Mouse (Mus musculus) thymus, postnatal 36 days (tissue): ENCODE data around the gene Igsf21.
A peak's percentile ranks its signal among the peaks of the same experiment; 100 is the strongest.

ENCODE experiments used
- DNase-seq, 2 experiments: peaks; one replicate each; pipeline ENCODE4 v3.0.0; 2022; ENCODE audit warnings: mixed read lengths in 2 of 2

Igsf21 gene

DNA sequence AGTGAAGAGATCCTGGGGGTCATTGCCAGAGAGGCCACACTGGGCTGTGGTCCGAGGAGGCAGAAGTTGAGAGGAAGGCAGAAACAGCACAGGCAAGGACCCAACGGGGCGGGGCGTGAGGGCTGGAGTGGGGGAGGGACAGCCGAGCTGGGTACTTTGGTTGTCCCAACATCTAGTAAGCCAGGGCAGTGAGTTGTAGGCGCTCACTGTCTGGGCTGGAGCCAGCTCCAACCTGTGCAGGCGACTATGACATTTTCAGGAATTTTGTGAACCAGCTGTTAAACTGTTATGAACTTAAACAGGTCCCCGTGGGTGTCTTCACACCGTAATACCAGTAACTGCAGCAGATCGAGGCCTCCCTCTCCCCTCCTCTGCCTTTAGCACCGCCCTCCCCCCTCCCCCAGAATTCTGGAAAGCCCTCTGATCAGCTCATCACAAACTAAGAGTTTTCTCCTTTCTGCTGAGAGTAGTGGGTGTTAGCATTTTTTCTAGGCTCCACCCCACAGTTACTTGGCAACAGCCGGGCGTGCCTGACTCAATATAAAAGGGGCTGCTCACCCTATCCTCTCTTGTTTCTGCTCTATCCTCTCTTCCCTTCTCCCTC lies 208.7 kb downstream of the Igsf21 start:
- no peak for DNase-seq

DNA sequence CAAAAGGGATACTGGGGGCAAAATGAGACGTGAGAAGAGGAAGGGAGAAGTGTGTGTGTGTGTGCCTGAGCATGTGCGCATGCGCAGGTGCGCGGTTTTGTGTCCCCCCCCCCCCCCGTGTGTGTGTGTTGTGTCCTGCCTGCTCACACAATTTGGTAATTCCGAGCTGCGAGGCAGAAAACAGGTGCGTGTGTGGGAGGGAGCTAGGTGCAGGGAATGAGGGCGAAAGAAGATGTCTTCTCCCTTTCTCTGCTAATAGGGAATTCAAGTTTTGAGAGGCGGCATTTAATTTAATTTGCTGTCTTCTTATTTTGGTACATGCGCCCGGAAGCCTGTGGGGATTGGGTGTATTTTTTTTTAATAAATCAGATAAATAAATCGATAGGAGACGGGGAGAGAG lies 211.4 kb downstream of the Igsf21 start:
- no peak for DNase-seq

DNA sequence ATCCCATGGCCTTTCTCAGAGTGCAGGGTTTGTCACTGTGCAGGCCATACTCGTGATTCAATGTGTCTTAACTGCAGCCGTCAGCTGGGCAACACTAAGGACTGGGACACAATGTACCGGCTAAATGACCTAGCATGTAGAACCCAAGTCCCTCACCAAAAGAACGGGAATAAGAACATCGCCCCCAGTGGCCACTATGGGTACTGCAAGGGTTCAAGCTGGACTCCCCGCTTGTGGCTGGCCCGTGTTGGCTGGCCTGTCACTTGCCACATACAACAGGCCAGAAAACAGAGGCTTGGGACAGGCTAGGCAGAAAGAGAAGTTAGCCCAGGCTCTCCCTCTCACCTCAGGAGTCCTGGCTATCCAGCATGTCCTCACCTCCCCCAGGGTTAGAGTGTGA lies 213.2 kb downstream of the Igsf21 start:
- peak; percentile 12 to 27 for DNase-seq

DNA sequence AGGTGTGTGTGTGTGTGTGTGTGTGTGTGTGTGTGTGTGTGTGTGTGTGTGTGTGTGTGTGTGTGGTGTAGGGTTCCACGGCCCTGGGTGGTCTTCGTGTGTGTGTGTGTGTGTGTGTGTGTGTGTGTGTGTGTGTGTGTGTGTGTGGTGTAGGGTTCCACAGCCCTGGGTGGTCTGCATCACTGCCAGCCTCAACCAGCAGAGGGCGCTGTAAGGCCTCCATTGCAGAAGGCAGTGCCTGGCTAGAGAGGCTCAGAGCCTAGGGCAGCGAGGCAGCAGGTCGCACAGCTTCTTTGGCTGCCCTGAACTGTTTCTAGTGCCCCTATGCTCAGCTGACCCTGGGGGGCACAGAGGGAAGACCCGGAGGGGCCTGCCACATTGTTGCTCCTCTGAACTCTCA lies 216.2 kb downstream of the Igsf21 start:
- DNase-seq = no peak

DNA sequence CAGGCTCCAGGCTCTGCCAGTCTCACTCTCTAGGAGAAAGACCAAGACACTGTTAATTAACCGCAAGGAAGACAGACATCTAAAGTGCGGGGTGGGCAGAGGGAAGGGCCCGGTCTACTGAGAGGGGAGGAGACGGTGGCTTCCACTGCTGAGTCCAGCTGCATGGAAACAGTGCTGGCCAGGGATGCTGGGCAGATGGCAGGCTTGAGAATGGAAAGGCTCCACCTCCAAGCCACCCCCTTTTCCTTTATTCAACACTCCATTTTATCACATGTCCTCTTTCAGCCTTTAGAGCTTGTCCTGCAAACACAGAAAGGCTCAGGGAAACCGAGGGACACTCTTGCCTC lies 216.6 kb downstream of the Igsf21 start:
- no peak for DNase-seq

DNA sequence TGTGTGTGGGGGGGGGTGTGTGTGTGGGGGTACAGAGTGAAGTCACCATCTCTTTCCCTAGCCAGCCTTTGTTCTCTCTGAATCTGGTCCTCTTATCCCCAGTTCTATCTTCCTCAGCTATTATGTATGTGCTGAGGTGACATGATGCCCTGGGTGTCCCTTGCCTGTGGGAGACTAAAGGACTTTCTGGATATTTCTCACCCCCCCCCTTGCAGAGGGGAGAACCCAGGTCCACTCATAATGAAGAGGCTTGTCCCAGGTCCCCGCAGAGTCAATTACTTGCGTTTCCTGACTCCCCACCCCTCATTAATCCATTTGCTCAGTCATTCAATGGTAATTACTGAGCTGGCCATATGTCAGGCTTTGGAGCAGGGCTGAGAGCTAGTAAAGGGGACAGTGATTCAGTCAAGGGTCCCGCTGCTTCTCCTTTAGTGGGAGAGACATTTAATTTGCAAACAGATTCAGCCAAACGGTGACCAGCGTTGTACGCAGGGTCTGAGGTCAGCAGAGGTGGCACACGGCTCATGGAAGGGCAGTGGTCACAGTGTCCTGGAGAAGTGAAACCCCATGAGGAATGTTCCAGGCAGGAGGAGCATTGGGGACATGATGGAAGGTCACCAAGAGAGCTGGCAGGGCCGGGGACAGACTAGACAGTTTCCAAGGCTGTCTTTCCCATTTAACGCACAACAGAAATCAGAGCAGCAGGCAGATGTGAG lies 217.1 kb downstream of the Igsf21 start:
- no peak for DNase-seq

DNA sequence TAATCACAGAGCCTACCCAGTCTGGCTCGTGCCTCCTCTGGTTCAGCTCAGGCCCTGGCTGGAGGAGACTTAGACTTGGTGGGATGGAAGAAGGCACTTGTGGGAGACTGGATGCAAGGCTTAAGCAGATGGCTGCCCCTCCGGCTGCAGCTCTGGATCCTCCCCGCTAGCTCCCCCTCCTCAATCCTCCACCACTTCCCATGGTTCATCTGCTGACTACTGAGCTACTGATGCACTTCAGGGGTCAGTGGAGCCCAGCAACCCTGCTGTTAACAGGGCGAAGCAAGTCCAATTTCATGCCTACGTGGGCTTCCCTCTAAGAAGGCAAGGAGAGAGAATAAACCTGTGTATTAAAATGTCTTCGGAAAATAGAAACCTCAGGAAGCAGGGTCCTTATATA lies 222.8 kb downstream of the Igsf21 start:
- DNase-seq = no peak

DNA sequence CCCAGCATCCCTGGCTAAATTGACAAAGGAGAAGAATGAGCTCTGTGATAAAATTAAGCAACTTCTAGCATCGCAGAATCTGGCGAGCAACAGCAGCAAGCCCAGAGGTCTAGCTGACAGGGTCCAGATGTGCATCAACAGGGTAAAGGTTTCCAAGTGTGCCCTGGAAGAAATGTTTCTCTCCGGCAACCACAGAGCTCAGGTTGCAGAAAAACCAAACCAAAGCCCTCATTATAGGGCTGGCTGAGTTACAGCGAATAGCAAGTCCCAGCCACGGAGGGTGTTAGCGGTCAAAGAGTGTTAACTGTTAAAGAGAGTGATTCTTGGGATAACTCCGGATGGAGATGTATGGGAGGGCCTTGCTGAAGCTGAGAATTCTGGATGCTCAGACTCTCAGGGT lies 230.7 kb downstream of the Igsf21 start:
- DNase-seq = no peak

DNA sequence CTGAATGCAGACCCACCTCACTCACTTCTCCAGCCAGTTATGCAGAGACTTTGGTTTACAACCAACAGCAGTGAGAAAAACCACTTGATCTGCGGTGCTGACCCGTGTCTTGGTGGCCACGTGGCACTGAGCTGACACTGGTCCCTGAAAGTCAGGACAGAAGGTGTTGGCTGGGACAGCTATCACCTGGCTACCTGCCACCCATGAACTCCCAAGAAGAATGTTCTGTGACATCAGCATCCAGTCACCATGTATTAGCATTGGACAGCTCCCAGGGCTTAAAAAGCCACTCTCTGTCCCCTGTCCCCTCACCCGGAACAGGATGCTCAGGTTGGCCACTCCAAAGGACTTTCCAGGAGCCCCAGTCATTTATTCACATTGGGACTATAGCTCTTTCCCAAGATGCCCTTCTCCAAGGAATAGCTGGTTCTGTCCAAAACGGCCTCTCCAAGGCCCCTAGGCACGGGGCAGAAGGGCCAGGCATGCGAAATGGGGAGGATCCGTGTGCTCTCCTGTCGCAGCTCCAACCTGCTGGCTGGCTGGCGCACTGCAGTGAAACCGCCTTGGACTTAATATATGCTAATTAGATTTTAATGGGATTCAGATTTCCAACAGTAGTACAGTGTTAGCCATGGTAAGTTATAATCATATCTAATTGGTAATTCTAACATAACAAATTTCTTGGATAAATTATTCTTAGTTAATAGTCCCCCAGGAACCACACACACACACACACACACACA lies 235.7 kb downstream of the Igsf21 start:
- no peak for DNase-seq

DNA sequence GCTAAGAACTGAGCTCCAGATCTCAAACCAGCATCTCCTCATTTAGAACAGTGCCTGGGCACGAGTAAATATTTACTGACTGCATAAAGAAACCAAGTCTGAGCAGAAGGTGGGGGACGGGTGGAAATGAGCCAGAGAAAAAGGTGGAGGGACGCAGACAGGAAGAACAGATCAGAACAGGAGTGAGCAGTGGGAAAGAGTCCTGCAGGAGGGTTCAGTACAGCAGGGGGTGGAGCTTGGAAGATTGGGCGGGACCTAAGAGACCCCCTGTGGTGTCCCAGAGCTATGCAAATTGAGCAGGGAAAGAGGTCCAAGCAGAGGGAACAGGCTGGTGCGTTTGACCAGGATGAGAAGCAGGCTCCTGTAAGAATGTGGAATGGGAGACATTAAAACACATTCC lies 241.7 kb downstream of the Igsf21 start:
- no peak for DNase-seq

DNA sequence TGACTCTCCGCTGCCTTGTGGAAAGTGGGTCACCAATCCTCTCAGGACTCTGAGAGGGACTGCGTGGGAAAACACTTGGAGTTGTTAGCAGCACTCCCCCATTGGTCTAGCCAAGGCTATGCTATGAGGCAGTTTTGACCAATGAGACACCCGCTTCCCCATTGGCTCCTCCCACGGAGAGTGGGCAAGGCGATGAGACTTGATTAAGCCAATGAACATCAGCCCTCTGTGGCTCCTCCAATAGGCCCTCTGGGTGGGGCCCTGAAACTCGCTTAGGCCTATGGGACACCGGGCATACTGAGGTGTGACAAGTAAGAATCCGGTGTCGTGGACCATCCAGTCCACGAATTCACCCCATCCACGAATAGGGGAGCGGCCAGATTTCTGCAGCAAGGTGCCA lies 242.4 kb downstream of the Igsf21 start:
- no peak for DNase-seq

DNA sequence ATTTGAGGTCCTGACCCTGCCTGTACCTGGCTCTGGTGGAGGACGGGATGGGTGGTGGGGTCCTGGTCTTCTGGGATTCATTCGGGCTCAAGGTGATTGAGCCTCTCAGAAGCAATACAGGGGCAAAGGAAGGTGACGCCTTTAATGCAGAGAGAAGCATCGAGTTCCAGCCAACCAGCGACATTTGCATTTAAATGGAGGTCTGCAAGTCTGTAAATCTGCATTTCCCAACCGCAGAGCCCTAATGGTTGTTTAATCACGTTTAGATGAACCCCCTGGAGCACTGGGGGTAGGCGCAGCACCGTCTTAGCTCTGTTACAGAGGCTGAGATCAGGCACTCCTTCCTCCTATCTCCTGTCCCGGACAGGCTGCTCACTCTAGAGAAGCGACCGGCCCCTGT lies 244.5 kb downstream of the Igsf21 start:
- DNase-seq = no peak

DNA sequence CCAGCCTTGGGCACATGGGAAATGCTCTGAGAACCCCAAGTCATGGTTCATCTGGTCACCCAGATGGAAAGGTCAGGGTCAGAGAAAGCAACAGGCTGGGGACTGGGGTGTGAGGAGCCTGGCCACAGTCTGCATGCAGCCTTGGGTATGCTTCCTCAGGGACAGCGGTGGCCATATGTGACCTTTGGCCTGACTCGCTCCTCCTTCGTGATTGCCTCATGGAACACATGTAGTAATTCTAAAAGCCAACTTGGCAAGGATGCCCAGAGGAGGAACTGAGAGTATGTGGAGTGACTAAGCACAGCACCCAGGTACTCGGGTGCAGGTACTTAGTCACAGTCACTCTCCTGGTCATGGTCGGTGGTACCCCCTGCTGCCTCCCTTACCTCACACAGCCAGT lies 245.7 kb downstream of the Igsf21 start:
- DNase-seq = no peak

DNA sequence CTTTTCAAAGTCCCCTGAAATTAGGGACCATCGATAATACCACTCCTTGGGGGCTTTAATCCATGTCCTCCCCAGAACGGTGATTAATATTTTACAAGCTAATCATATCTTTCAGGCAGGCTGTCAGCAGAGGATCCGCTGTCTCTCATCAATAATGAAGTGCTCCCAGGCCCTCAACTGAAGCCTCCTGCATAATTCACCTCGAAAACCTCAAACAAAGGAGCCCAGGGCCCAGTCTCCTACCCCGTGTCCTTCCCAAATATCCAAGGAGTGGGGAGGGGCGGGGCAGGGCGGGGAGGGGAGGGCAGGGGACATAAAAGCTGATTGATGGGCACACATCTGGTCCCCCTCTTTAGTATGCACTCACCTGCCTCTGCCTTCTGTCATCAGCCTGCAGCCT lies 247.6 kb downstream of the Igsf21 start:
- no peak for DNase-seq

DNA sequence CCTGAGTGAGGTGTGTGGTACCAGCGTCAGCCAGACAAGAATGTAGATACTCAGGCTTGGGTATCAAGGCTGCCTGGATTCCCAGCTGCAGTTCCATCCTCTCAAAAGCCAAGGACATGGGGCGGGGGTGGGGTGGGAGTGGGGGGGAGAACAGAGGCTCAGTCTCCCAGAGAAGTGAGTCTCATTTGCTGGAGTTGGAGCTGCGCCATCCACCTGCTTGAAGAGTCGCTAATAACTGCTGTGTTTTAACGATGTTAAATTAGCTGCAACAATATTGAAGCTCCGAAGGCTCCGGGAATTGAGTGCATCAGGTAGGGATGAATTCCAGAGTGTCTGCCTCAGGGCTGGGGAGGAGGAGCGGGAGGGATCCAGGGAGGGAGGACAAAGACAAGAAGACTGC lies 250.9 kb downstream of the Igsf21 start:
- no peak for DNase-seq

DNA sequence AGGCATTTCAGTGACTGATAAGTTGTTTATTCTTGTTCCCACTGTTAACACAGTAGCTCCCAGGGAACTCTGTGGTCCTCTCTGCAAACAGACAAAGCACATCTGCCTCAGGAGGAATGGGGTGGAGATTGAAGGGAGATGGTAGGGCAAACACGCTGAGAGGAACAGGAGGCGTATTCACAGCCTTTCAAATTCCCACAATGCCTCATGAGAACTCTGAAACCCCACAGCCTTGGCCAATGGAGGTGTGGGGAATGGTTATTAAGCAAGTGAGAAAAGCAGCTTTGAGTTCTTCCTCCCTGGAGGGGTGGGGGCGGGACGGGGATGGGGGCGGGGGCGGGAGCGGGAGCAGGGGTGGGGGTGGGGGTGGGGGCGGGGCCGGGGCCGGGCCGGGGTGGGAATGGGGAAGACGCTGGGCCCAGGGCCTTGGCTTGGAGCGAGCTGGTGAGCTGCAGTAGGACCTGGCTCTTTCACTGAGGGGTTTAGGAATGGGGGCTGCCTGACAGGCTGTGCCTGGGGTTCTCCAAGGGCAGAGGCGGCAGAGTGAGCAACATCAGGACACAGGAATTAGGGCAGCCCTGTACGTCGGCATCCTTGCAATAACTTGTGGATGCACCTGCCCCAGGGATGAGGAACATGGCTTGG lies 253.4 kb downstream of the Igsf21 start:
- DNase-seq = no peak

DNA sequence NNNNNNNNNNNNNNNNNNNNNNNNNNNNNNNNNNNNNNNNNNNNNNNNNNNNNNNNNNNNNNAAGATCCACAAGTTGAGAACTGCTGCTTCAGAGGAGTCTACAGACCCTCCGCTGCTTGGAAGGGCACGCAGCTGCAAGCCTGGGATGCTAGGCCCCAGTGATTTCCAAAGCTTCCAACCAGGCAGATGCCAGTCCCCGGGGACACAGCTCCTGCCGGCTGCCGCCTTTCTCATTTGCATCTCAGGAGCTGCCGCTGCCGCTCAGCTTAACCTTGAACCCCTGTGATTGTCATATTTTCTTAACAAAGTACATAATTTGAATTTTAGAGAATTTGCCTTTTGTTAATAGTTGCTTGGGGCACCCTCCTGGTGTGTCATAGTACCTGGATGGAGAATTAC lies 259.7 kb downstream of the Igsf21 start:
- no peak for DNase-seq

DNA sequence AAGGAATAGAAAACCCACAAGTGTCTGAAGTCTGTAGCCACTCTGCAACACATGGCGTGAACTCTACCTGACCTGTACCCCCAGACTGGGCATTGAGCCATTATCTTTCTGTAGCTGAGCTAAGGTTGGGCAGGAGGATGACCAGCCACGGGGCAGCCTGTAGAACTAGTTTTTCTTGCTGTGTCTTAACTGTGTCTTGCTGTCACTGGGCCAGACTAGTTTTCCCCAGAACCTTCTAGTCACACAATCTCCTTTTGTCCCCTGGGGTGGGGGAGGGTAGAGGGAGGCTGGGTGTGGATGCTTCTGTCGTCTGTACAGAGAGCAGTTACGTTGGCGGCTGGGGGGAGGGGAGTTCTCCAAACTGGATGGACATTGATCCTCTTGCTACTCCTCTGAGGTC lies 267.9 kb downstream of the Igsf21 start:
- no peak for DNase-seq

DNA sequence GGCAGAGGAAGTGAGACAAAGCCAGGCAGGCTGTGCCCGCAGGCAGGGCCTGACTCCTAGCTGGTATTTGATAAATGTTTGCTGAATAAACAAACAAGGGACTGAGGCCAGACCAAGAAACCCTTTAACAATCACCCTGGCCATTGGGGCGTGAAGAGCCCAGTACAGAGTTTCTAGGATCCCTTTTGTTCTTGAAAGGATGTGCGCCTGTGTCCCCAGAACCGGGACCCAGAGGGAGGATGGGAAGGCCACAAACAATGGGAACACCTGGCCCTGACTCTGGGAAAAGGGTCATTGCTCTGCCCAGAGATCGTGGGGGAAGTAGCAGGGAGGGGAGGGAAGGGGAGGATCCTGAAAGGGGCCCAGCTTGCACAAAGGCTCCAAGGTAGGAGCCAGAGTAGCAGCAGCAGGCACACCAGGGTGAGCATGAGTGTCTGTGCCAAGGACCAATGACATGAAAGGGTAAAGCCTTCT lies 269.2 kb downstream of the Igsf21 start:
- DNase-seq = no peak
